Mouse (Mus musculus) neural tube, embryonic 11.5 days (tissue): ENCODE data around the gene Olfr478. TPM values are rescaled to one million over a fixed set of nuclear protein-coding genes. Genes with fewer than 3 reads are reported as not detected.
"Not testable (repeated sequence)": the region's sequence is repeated elsewhere in the genome, so short reads cannot be mapped to it uniquely, and the experiment has no call there.

Experiments used
- ATAC-seq: fragments of 200-750 bp; cut with Nextera tagmentation; 2 replicates; pipeline ENCODE4 v1.8.0; 2017; ENCODE audit warnings: moderate number of reproducible peaks, mild to moderate bottlenecking, moderate TSS enrichment, moderate library complexity; ENCODE audit not compliant: insufficient read depth, low FRiP score, low TSS enrichment
- DNase-seq: peaks from one replicate; pipeline ENCODE4 v3.0.0-alpha.2; 2015; ENCODE audit warnings: low spot score
- H3K27ac ChIP-seq: fragments of 300-500 bp; sonication (generic); 2 replicates; pipeline ENCODE4 v1.5.1; 2014; ENCODE audit warnings: low read depth, mild to moderate bottlenecking, low read length
- H3K27me3 ChIP-seq: fragments of 300-500 bp; sonication (generic); 2 replicates; pipeline ENCODE4 v1.6.1; 2014; ENCODE audit warnings: mild to moderate bottlenecking, low read length, mixed read lengths; ENCODE audit not compliant: control insufficient read depth, insufficient read depth
- H3K36me3 ChIP-seq: fragments of 300-500 bp; sonication (generic); 2 replicates; pipeline ENCODE4 v1.6.1; 2014; ENCODE audit warnings: mild to moderate bottlenecking, low read length, moderate library complexity, mixed read lengths; ENCODE audit not compliant: control insufficient read depth, insufficient read depth
- H3K4me1 ChIP-seq: fragments of 300-500 bp; sonication (generic); 2 replicates; pipeline ENCODE4 v1.6.1; 2014; ENCODE audit warnings: low read length, mixed read lengths; ENCODE audit not compliant: control insufficient read depth, insufficient read depth
- H3K4me2 ChIP-seq: fragments of 300-500 bp; sonication (generic); 2 replicates; pipeline ENCODE4 v1.6.1; 2014; ENCODE audit warnings: low read depth, mild to moderate bottlenecking, moderate library complexity
- H3K4me3 ChIP-seq: fragments of 300-500 bp; sonication (generic); 2 replicates; pipeline ENCODE4 v1.5.1; 2014; ENCODE audit warnings: low read depth, low read length
- H3K9ac ChIP-seq: fragments of 300-500 bp; sonication (generic); 2 replicates; pipeline ENCODE4 v1.6.1; 2014; ENCODE audit warnings: mild to moderate bottlenecking, low read length
- H3K9me3 ChIP-seq: fragments of 300-500 bp; sonication (generic); 2 replicates; pipeline ENCODE4 v1.6.1; 2016; ENCODE audit warnings: low read length; ENCODE audit not compliant: control insufficient read depth
- WGBS: fragments of 180-500 bp; shearing (Covaris S2); extraction: QIAGEN DNeasy Blood & Tissue Kit; methylation state at CpG from one replicate; pipeline ENCODE4 v1.1.7; 2014; 5-methylcytosine and 5-hydroxymethylcytosine counted together
- polyA plus RNA-seq: library from polyadenylated mRNA; unstranded; fragments of >200 nt; fragmentation: Nextera tagmentation; extraction: Ambion mirVana; gene quantifications from 2 replicates; pipeline ENCODE4 v1.2.1, GENCODE M21; 2014

Gene Olfr478
- not detected in 2 replicates for polyA plus RNA-seq

DNA sequence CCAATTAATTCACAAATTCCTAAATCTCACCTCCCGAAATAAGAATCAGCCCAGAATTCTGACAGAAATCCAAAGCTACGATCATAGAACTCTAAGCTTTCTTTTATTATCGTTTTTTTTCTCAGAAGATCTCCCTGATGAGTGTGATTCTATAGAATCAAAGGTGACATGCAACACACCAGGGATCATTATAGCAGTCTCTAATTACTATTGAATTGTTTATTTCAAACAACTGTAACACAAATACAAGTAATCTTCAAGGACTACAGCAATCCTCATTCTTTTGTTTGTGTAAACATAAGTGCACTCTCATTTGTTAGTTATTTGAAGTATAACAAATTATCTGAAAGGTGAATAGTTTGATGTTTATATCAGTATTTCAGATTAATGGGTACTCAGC, at the start of gene Olfr478:
Gene Olfr478, minus strand, starts transcription at position 101 of the 400 bp plus-strand sequence.
- ATAC-seq (no peak), DNase-seq (no peak)
- Histone ChIP-seq H3K9me3 (no peaks in the 10 kb centered on the region), H3K4me2 (no peak within 1 kb of the TSS), H3K27ac (no peak within 1 kb of the TSS), H3K4me1 (no peaks in the 10 kb centered on the region), H3K36me3 (no peaks in the 10 kb centered on the region), H3K4me3 (no peak within 1 kb of the TSS), H3K9ac (no peak within 1 kb of the TSS), H3K27me3 (no peaks in the 10 kb centered on the region)
- 89% methylated on average over 3 of the region's 3 CpGs for WGBS

DNA sequence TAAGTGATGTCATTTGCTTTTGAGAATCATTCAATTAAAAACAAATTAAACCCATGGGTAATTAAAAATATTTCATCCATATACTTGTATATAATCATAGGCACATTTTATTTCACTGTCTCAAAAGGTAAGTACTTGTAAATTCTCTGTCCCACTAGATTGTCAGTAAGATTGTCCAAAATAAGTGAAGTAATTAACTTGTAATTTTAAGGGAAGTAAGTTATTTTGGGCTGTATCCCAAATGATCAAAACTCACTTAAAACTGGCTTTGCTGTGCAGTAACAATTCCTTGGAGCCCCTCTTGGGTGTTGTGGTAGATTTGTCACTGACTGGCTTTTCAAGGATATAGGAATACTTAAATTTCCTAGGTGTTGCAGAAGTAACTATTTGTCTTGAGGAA, 45.8 kb upstream of the Olfr478 start, which contains the start of gene Olfr481:
Gene Olfr481, plus strand, starts transcription at position 301 of the 400 bp plus-strand sequence.
- no peaks in the 10 kb centered on the region for H3K36me3 ChIP-seq
- no peak for DNase-seq

DNA sequence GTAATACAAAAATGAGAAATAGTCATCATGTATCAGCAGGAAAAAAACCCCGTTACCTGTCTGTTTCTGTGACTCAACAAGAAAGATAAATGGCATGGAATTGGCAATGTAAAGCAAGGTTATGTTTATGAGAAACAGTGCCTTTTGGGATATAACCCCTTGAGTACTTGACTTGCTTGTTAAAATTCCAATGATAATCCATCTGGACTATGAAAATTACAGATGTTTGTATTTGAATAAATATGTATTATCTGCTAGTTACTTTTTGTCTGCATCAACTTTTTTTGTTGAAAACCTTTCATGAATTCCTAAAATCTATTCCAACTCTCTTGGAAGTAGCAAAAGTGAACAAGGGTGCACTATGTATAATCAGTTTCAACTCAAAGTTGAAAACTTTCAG, 33.5 kb upstream of the Olfr478 start, which contains the start of gene Olfr480:
Gene Olfr480, minus strand, starts transcription at position 101 of the 400 bp plus-strand sequence.
- 84% methylated on average over 1 of the region's 1 CpGs for WGBS
- no peaks in the 10 kb centered on the region for H3K4me1 ChIP-seq
- H3K4me2 ChIP-seq = no peak within 1 kb of the TSS
- no peaks in the 10 kb centered on the region for H3K27me3 ChIP-seq
- no peak within 1 kb of the TSS for H3K4me3 ChIP-seq
- H3K36me3 ChIP-seq = no peaks in the 10 kb centered on the region
- DNase-seq (no peak), ATAC-seq (no peak)
- H3K9ac ChIP-seq = no peak within 1 kb of the TSS
- H3K27ac ChIP-seq = no peak within 1 kb of the TSS
- H3K9me3 ChIP-seq = no peaks in the 10 kb centered on the region

More for the DNA sequence above, 45.8 kb upstream of the Olfr478 start, which contains the start of gene Olfr481:
- no peak within 1 kb of the TSS for H3K9ac ChIP-seq
- H3K27ac ChIP-seq = no peak within 1 kb of the TSS
- no peaks in the 10 kb centered on the region for H3K4me1 ChIP-seq
- H3K9me3 ChIP-seq = no peaks in the 10 kb centered on the region
- no peak for ATAC-seq
- H3K4me3 ChIP-seq = no peak within 1 kb of the TSS
- H3K4me2 ChIP-seq = no peak within 1 kb of the TSS
- H3K27me3 ChIP-seq = no peaks in the 10 kb centered on the region

DNA sequence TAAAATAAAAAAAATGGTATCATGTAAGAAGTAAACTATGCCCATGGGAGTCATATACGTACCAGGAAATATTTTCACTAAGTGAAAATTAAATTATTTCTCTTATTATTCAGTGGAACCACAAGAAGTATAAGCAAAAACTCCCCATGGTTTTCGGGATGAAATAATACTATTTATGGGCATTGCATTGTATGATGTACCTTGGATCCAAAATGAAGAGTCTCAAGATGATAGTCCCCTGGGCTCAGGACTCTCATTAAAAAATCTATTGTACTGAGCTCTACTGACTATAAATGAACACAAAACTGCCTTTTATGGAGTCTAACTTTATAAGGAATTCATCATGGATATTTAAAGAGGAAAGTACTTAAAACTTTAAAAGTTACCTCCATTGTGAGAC, 16.6 kb upstream of the Olfr478 start, which contains the start of gene Olfr479:
Gene Olfr479, plus strand, starts transcription at position 301 of the 400 bp plus-strand sequence.
- Histone ChIP-seq H3K9ac (no peak within 1 kb of the TSS), H3K4me1 (no peaks in the 10 kb centered on the region), H3K27me3 (no peaks in the 10 kb centered on the region), H3K4me2 (no peak within 1 kb of the TSS), H3K4me3 (no peak within 1 kb of the TSS), H3K9me3 (no peaks in the 10 kb centered on the region), H3K27ac (no peak within 1 kb of the TSS), H3K36me3 (no peaks in the 10 kb centered on the region)
- no peak for ATAC-seq
- DNase-seq = no peak
- WGBS = 89% methylated on average over 2 of the region's 2 CpGs

DNA sequence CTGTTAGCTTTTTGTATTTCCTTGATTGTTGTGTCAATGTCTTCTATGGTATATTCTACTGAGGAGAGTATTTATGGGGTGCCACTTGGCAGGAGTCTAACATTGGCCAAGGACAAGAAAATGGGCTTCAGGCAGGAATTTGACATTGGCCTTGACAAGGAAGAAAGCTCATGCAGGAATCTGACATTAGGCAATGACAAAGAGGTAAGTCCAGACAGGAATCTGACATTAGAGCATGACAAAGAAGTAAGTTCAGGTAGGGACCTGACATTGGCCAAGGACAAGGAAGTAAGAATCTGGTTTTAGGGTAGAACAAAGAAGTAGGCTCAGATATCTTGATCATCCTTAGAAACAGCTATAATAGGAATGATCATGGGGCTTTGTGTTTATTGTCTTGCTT, 19.5 kb downstream of the Olfr478 start:
- not testable (repeated sequence) for H3K4me3 ChIP-seq, H3K4me2 ChIP-seq, H3K36me3 ChIP-seq, ATAC-seq, H3K27me3 ChIP-seq, H3K27ac ChIP-seq, H3K9ac ChIP-seq, DNase-seq, H3K4me1 ChIP-seq, H3K9me3 ChIP-seq

DNA sequence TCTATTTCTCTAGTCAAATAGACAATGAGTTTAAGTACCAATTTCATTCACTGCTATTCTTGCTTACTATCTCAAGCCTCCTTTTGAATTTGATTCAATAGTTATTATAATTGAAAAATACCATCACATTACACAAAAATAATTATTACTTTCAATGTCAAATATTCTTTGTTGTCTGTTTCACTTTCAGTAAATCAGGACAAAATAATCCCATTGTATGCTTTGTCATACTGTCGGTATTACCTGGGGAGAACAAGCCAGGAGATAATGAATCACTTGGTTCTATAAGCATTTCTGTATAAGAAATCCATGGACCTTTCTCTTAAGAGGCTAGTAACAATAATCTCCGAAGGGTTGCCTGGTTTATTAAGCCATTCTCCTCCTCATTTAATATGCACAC, 47.4 kb downstream of the Olfr478 start, which contains the start of gene Olfr477:
Gene Olfr477, plus strand, starts transcription at position 301 of the 400 bp plus-strand sequence.
- no peak within 1 kb of the TSS for H3K9ac ChIP-seq
- no peaks in the 10 kb centered on the region for H3K4me1 ChIP-seq
- H3K4me3 ChIP-seq = no peak within 1 kb of the TSS
- H3K27me3 ChIP-seq = no peaks in the 10 kb centered on the region
- H3K27ac ChIP-seq = no peak within 1 kb of the TSS
- ATAC-seq (no peak), DNase-seq (no peak)
- H3K9me3 ChIP-seq = no peaks in the 10 kb centered on the region
- no peak within 1 kb of the TSS for H3K4me2 ChIP-seq
- H3K36me3 ChIP-seq = no peaks in the 10 kb centered on the region
- 88% methylated on average over 2 of the region's 2 CpGs for WGBS

Other genes starting within 250 kb of the Olfr478 start
- not detected in 2 replicates for gene Ovch2, start 232.8 kb downstream of the Olfr478 start, polyA plus RNA-seq
- not detected in 2 replicates for gene Olfr467, start 221.7 kb downstream of the Olfr478 start, polyA plus RNA-seq
- not detected in 2 replicates for gene Olfr469, start 208.4 kb downstream of the Olfr478 start, polyA plus RNA-seq
- gene Olfr470, start 186.5 kb downstream of the Olfr478 start, polyA plus RNA-seq = not detected in 2 replicates
- gene Olfr472, start 136.1 kb downstream of the Olfr478 start, polyA plus RNA-seq = not detected in 2 replicates
- gene Olfr473, start 103.5 kb downstream of the Olfr478 start, polyA plus RNA-seq = not detected in 2 replicates
- gene Olfr474, start 79.3 kb downstream of the Olfr478 start, polyA plus RNA-seq = not detected in 2 replicates
- gene Olfr476, start 69.2 kb downstream of the Olfr478 start, polyA plus RNA-seq = not detected in 2 replicates
- not detected in 2 replicates for gene Olfr477, start 47.3 kb downstream of the Olfr478 start, polyA plus RNA-seq
- not detected in 2 replicates for gene Olfr479, start 16.7 kb upstream of the Olfr478 start, polyA plus RNA-seq
- not detected in 2 replicates for gene Olfr480, start 33.4 kb upstream of the Olfr478 start, polyA plus RNA-seq
- not detected in 2 replicates for gene Olfr481, start 45.9 kb upstream of the Olfr478 start, polyA plus RNA-seq
- gene Olfr482, start 63.6 kb upstream of the Olfr478 start, polyA plus RNA-seq = not detected in 2 replicates
- gene Olfr483, start 66.9 kb upstream of the Olfr478 start, polyA plus RNA-seq = not detected in 2 replicates
- gene Olfr484, start 93.5 kb upstream of the Olfr478 start, polyA plus RNA-seq = not detected in 2 replicates
- not detected in 2 replicates for gene Olfr485, start 125.9 kb upstream of the Olfr478 start, polyA plus RNA-seq
- not detected in 2 replicates for gene Olfr486, start 138.8 kb upstream of the Olfr478 start, polyA plus RNA-seq
- gene Olfr487, start 180.6 kb upstream of the Olfr478 start, polyA plus RNA-seq = not detected in 2 replicates
- not detected in 2 replicates for gene Olfr488, start 224.4 kb upstream of the Olfr478 start, polyA plus RNA-seq